Mouse (Mus musculus) spleen, adult 2 months (tissue): ENCODE data around the gene Zfp52.

ENCODE experiments used
- CTCF ChIP-seq: fragments of 200-500 bp; IDR thresholded peaks from 2 replicates; pipeline ENCODE4 v1.5.1; 2011; ENCODE audit warnings: mild to moderate bottlenecking, inconsistent platforms; ENCODE audit not compliant: insufficient read depth, insufficient read length, insufficient replicate concordance; ENCODE audit errors: extremely low read depth
- POLR2A ChIP-seq: fragments of 200-500 bp; IDR thresholded peaks from 2 replicates; pipeline ENCODE4 v1.6.1; 2011; ENCODE audit warnings: low read depth, low read length, inconsistent platforms

DNA sequence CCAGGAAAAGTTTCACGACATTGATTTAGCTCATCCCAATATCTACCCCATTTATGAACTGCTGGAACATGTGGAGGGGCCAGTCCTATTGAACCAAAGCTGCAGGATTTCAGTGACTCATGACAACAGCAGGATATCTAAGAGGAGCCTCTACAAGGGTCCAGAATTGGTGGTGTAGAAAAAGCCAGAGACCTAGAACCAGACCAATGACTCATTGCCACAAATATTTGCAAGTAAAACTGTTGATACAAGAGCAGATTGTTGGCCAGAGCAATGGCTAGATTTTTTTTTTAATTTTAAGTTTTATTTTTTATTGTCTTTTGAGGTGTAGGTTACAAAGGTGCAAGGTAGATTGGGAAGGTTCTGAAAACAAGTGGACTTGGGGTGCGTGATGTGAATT, 50.2 kb downstream of the Zfp52 start:
- no peak for TF ChIP-seq POLR2A
- TF ChIP-seq CTCF = no peak
